ENCODE assay signal across 8 mouse cellular contexts in the genomic region with DNA sequence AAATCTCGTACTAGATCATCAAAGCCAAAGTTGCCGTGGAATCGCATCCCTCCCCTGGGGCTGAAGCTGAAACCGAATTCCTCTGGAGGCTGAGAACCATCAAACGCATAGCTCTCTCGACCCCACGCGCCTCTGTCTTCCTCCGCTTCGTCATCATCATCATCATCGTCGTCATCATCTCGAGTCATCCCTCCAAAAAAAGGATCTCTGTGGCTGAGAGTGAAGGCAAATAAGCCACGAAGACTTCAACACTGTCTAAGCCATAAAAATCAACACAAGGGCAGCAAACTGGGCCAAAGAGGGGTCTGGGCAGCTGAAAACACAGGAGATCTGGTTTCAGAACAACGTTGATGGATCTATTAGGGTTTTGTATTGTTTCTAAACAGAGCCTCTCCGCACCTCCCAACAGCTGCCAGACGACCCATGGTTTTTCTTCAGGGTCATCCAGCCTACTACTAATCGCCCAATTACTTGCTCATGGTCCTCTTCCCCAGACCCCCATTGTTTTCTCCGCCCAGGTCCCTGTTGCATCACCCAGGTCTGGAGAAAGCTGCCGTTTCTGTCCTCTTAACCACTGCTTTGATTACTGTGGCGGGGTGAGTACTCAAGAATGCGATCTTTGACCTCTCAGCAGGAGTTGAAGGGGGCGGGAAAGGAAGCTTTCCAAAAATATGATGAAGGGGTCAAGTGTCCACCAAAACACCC. TPM values are rescaled to one million over a fixed set of nuclear protein-coding genes. Genes with fewer than 3 reads are reported as not detected.
DNase-seq lines count a peak whose midpoint lies in the region; ATAC-seq and TF ChIP-seq lines count a peak whose summit lies in the region.

No protein-coding gene starts in this region.

- no peaks in the 10 kb centered on the region for H3K9me3 ChIP-seq in kidney, embryonic 14.5 days (ENCODE audit: control insufficient read depth, low read length)
- no peaks in the 10 kb centered on the region for H3K9me3 ChIP-seq in limb, embryonic 14.5 days (ENCODE audit: control insufficient read depth, low read length)

- no peak for DNase-seq in kidney, adult 18-20 months
- peak; percentile 77 for DNase-seq in R1 (ENCODE audit: low read depth, low spot score)
- DNase-seq in induced T-regulatory cell, adult 2 months (ENCODE audit: low read depth): peak; percentile 68
- no peak for DNase-seq in limb, embryonic 14.5 days (ENCODE audit: low spot score)
- no peak for DNase-seq in urinary bladder, adult 2 months (ENCODE audit: low spot score)

- H3K9ac ChIP-seq in kidney, embryonic 14.5 days (ENCODE audit: low read depth, low read length): peak overlapping the region; percentile 81
- peak overlapping the region; percentile 78 for H3K9ac ChIP-seq in limb, embryonic 14.5 days (ENCODE audit: low read depth, low read length, severe bottlenecking)

- peak overlapping the region; percentile 15 for H3ac ChIP-seq in myocyte (ENCODE audit: control insufficient read depth, insufficient read length)

- peaks cover 18% of the 10 kb centered on the region for H3K79me2 ChIP-seq in myocyte (ENCODE audit: control insufficient read depth, insufficient read depth)

- peak; percentile 76 for ATAC-seq in kidney, embryonic 14.5 days (ENCODE audit: low FRiP score, low TSS enrichment)
- ATAC-seq in erythroblast, adult 5-6 weeks (replicated peaks; ENCODE audit: low FRiP score, poor library complexity, severe bottlenecking): peak; percentile 63
- no peak; the same call in 1 of the 2 replicates for ATAC-seq in limb, embryonic 14.5 days (ENCODE audit: low FRiP score, low read depth)

- no peaks in the 10 kb centered on the region for H3K4me1 ChIP-seq in kidney, embryonic 14.5 days (ENCODE audit: control insufficient read depth, insufficient read depth, low read length)
- peaks cover 12% of the 10 kb centered on the region for H3K4me1 ChIP-seq in limb, embryonic 14.5 days (ENCODE audit: control insufficient read depth, insufficient read depth, low read length)

- peaks cover 52% of the 10 kb centered on the region for H3K36me3 ChIP-seq in kidney, embryonic 14.5 days (ENCODE audit: control insufficient read depth, insufficient read depth, low read length)
- H3K36me3 ChIP-seq in limb, embryonic 14.5 days (ENCODE audit: control insufficient read depth, insufficient read depth, low read length): peaks cover 56% of the 10 kb centered on the region
- peaks cover 52% of the 10 kb centered on the region for H3K36me3 ChIP-seq in myocyte (ENCODE audit: control insufficient read depth, insufficient read depth)

- H3K4me3 ChIP-seq in kidney, embryonic 14.5 days (ENCODE audit: low read length): peak overlapping the region; percentile 86
- H3K4me3 ChIP-seq in limb, embryonic 14.5 days (replicated peaks; ENCODE audit: low read length): peak overlapping the region; percentile 79
- H3K4me3 ChIP-seq in myocyte: peak overlapping the region; percentile 93

- H3K27ac ChIP-seq in kidney, embryonic 14.5 days (ENCODE audit: low read depth, low read length): peak overlapping the region; percentile 94; the same call in 1 of the 2 replicates
- H3K27ac ChIP-seq in limb, embryonic 14.5 days (replicated peaks; ENCODE audit: low read depth, low read length): peak overlapping the region; percentile 94

- peak overlapping the region; percentile 81 for H3K4me2 ChIP-seq in kidney, embryonic 14.5 days (replicated peaks; ENCODE audit: low read depth, low read length)
- H3K4me2 ChIP-seq in limb, embryonic 14.5 days (replicated peaks; ENCODE audit: low read depth, low read length, severe bottlenecking): peak overlapping the region; percentile 82
- H3K4me2 ChIP-seq in myocyte (ENCODE audit: low read depth): peak overlapping the region; percentile 78

- 4% methylated on average over 21 of the region's 23 CpGs for WGBS in kidney, embryonic 14.5 days
- WGBS in limb, embryonic 14.5 days: 3% methylated on average over 20 of the region's 23 CpGs

- TF ChIP-seq POLR2A in limb, embryonic 14.5 days (IDR thresholded peaks at IDR 0.05; ENCODE audit: borderline replicate concordance, extremely low read depth, insufficient read depth, insufficient read length): 0 out of 2 replicates have a peak, but pooled peaks have one; percentile 5
- TF ChIP-seq POLR2A in myocyte (IDR thresholded peaks at IDR 0.05; ENCODE audit: insufficient read length, low read depth): peak; percentile 20

- H3K27me3 ChIP-seq in kidney, embryonic 14.5 days (ENCODE audit: control insufficient read depth, insufficient read depth, low read length): no peaks in the 10 kb centered on the region
- no peaks in the 10 kb centered on the region for H3K27me3 ChIP-seq in limb, embryonic 14.5 days (ENCODE audit: control insufficient read depth, insufficient read depth, low read length)
- H3K27me3 ChIP-seq in myocyte (ENCODE audit: control insufficient read depth, insufficient read depth, insufficient read length): no peaks in the 10 kb centered on the region

TF ChIP-seq in myocyte, 11 proteins besides CTCF, POLR2A, EP300 and RAD21:
- TF ChIP-seq E2F4 (IDR thresholded peaks at IDR 0.05; ENCODE audit: insufficient read depth) (no peak), TCF3 (IDR thresholded peaks at IDR 0.05; ENCODE audit: insufficient read length, low read depth) (no peak), TCF12 (IDR thresholded peaks at IDR 0.05; ENCODE audit: insufficient read depth, poor library complexity, severe bottlenecking) (no peak), MAX (IDR thresholded peaks at IDR 0.05; ENCODE audit: low read depth) (no peak), SRF (IDR thresholded peaks at IDR 0.05; ENCODE audit: control insufficient read depth, insufficient read length, low read depth) (no peak), MYOD1 (IDR thresholded peaks at IDR 0.05; ENCODE audit: control insufficient read depth in 1 of 3, insufficient read length in 2 of 3, low read depth in 2 of 3) (no peak), POLR2AphosphoS2 (IDR thresholded peaks at IDR 0.05; ENCODE audit: insufficient read length, low read depth) (peak; percentile 22), USF1 (IDR thresholded peaks at IDR 0.05; ENCODE audit: low read depth) (no peak), MYOG (IDR thresholded peaks at IDR 0.05; ENCODE audit: control insufficient read depth in 1 of 3, insufficient read depth in 1 of 3, insufficient read length in 2 of 3, low read depth in 2 of 3) (no peak), REST (IDR thresholded peaks at IDR 0.05; ENCODE audit: insufficient read depth, insufficient read length) (no peak), CEBPB (IDR thresholded peaks at IDR 0.05; ENCODE audit: insufficient read depth, poor library complexity, severe bottlenecking) (0 out of 2 replicates have a peak, but pooled peaks have one; percentile 65)

RNA-seq across cellular contexts. Expression of a gene that starts 0.6 kb away (rescaled TPM):
- polyA plus RNA-seq in kidney, embryonic 14.5 days (2014; fragmentation: Nextera tagmentation; extraction: Ambion mirVana): 166 and 188 TPM in 2 replicates
- total RNA-seq in erythroblast, adult 5-6 weeks (2015; ENCODE audit: low replicate concordance): 118 and 129 TPM in 2 replicates
- 48.2 and 60.8 TPM in 2 replicates for total RNA-seq in erythroblast, adult 5-6 weeks (2017; ENCODE audit: low replicate concordance)
- polyA plus RNA-seq in limb, embryonic 14.5 days (2012; rRNA removed): 110 and 121 TPM in 2 replicates
- 135 and 139 TPM in 2 replicates for polyA plus RNA-seq in limb, embryonic 14.5 days (2014; fragmentation: Nextera tagmentation; extraction: Ambion mirVana)
- polyA plus RNA-seq in myocyte (2012; fragmentation: generic; extraction: Trizol): 400 TPM
- 82.4 and 102 TPM in 2 replicates for polyA plus RNA-seq in urinary bladder, adult 2 months (2012; rRNA removed)

RNA-seq across cellular contexts. Expression of a gene that starts 34.6 kb away (rescaled TPM):
- polyA plus RNA-seq in kidney, embryonic 14.5 days (2014; fragmentation: Nextera tagmentation; extraction: Ambion mirVana): 8.4 and 17.3 TPM in 2 replicates
- total RNA-seq in erythroblast, adult 5-6 weeks (2015; ENCODE audit: low replicate concordance): 0.96 and 6.7 TPM in 2 replicates
- 2.1 and 7.8 TPM in 2 replicates for total RNA-seq in erythroblast, adult 5-6 weeks (2017; ENCODE audit: low replicate concordance)
- 88.4 and 110 TPM in 2 replicates for polyA plus RNA-seq in limb, embryonic 14.5 days (2012; rRNA removed)
- polyA plus RNA-seq in limb, embryonic 14.5 days (2014; fragmentation: Nextera tagmentation; extraction: Ambion mirVana): 20.5 and 24.6 TPM in 2 replicates
- 20.9 TPM for polyA plus RNA-seq in myocyte (2012; fragmentation: generic; extraction: Trizol)
- polyA plus RNA-seq in urinary bladder, adult 2 months (2012; rRNA removed): 32.0 and 35.8 TPM in 2 replicates

RNA-seq across cellular contexts. Expression of a gene that starts 53.5 kb away (rescaled TPM):
- 173 and 196 TPM in 2 replicates for polyA plus RNA-seq in kidney, embryonic 14.5 days (2014; fragmentation: Nextera tagmentation; extraction: Ambion mirVana)
- 10.4 and 15.0 TPM in 2 replicates for total RNA-seq in erythroblast, adult 5-6 weeks (2015; ENCODE audit: low replicate concordance)
- total RNA-seq in erythroblast, adult 5-6 weeks (2017; ENCODE audit: low replicate concordance): 16.3 and 17.6 TPM in 2 replicates
- 62.2 and 69.4 TPM in 2 replicates for polyA plus RNA-seq in limb, embryonic 14.5 days (2012; rRNA removed)
- 133 and 139 TPM in 2 replicates for polyA plus RNA-seq in limb, embryonic 14.5 days (2014; fragmentation: Nextera tagmentation; extraction: Ambion mirVana)
- 83.8 TPM for polyA plus RNA-seq in myocyte (2012; fragmentation: generic; extraction: Trizol)
- 85.5 and 91.1 TPM in 2 replicates for polyA plus RNA-seq in urinary bladder, adult 2 months (2012; rRNA removed)

RNA-seq across cellular contexts. Expression of a gene that starts 54.5 kb away (rescaled TPM):
- polyA plus RNA-seq in kidney, embryonic 14.5 days (2014; fragmentation: Nextera tagmentation; extraction: Ambion mirVana): 201 and 264 TPM in 2 replicates
- total RNA-seq in erythroblast, adult 5-6 weeks (2015; ENCODE audit: low replicate concordance): 124 and 134 TPM in 2 replicates
- total RNA-seq in erythroblast, adult 5-6 weeks (2017; ENCODE audit: low replicate concordance): 106 and 129 TPM in 2 replicates
- 205 and 239 TPM in 2 replicates for polyA plus RNA-seq in limb, embryonic 14.5 days (2012; rRNA removed)
- 214 and 235 TPM in 2 replicates for polyA plus RNA-seq in limb, embryonic 14.5 days (2014; fragmentation: Nextera tagmentation; extraction: Ambion mirVana)
- polyA plus RNA-seq in myocyte (2012; fragmentation: generic; extraction: Trizol): 77.5 TPM
- 85.2 and 100 TPM in 2 replicates for polyA plus RNA-seq in urinary bladder, adult 2 months (2012; rRNA removed)

Comparison
In these comparisons a context has a peak if more than half of its experiments do, and no peak if none do; other contexts are left out.
1. DNase-seq: peak in R1 (single experiment) and induced T-regulatory cell, adult 2 months (single experiment); none in kidney, adult 18-20 months (single experiment), limb, embryonic 14.5 days (single experiment) and urinary bladder, adult 2 months (single experiment).
2. Peak in every context shown above with its lines, with median percentiles within 50 percentile points of each other: H3K4me2 ChIP-seq and H3K4me3 ChIP-seq.